Mouse (Mus musculus) liver, embryonic 13.5 days (tissue): ENCODE results near the gene Pde4dip. TPM values are rescaled to one million over a fixed set of nuclear protein-coding genes. Genes with fewer than 3 reads are reported as not detected.

Source experiments
- ATAC-seq: fragments of 200-750 bp; cut with Nextera tagmentation; 2 replicates; pipeline ENCODE4 v1.8.0; 2017; ENCODE audit warnings: low read depth, mild to moderate bottlenecking, moderate number of reproducible peaks, moderate library complexity
- DNase-seq: peaks from one replicate; pipeline ENCODE4 v3.0.0; 2022
- H3K27ac ChIP-seq: fragments of 300-500 bp; sonication (generic); 2 replicates; pipeline ENCODE4 v1.5.1; 2015; ENCODE audit warnings: moderate library complexity, mild to moderate bottlenecking, inconsistent platforms
- H3K27me3 ChIP-seq: fragments of 300-500 bp; sonication (generic); 2 replicates; pipeline ENCODE4 v1.6.1; 2015; ENCODE audit warnings: mild to moderate bottlenecking, inconsistent platforms
- H3K36me3 ChIP-seq: fragments of 300-500 bp; sonication (generic); 2 replicates; pipeline ENCODE4 v1.6.1; 2015; ENCODE audit warnings: mild to moderate bottlenecking, inconsistent platforms
- H3K4me1 ChIP-seq: fragments of 300-500 bp; sonication (generic); replicated peaks from 2 replicates; pipeline ENCODE4 v1.6.1; 2015; ENCODE audit warnings: inconsistent platforms
- H3K4me2 ChIP-seq: fragments of 300-500 bp; sonication (generic); 2 replicates; pipeline ENCODE4 v1.6.1; 2015; ENCODE audit warnings: inconsistent platforms, mild to moderate bottlenecking, moderate library complexity
- H3K4me3 ChIP-seq: fragments of 300-500 bp; sonication (generic); replicated peaks from 2 replicates; pipeline ENCODE4 v1.5.1; 2015; ENCODE audit warnings: mild to moderate bottlenecking, inconsistent platforms
- H3K9ac ChIP-seq: fragments of 300-500 bp; sonication (generic); 2 replicates; pipeline ENCODE4 v1.6.1; 2015; ENCODE audit warnings: mild to moderate bottlenecking, inconsistent platforms
- H3K9me3 ChIP-seq: fragments of 300-500 bp; sonication (generic); replicated peaks from 2 replicates; pipeline ENCODE4 v1.6.1; 2016; ENCODE audit warnings: inconsistent platforms
- WGBS: fragments of 180-500 bp; shearing (Covaris S2); methylation state at CpG from one replicate; pipeline ENCODE4 v1.1.7; 2015; ENCODE audit not compliant: insufficient replicate concordance; 5-methylcytosine and 5-hydroxymethylcytosine counted together
- polyA plus RNA-seq: library from polyadenylated mRNA; unstranded; fragments of >200 nt; fragmentation: Nextera tagmentation; extraction: Ambion mirVana; gene quantifications from 2 replicates; pipeline ENCODE4 v1.2.1, GENCODE M21; 2015

Pde4dip gene
- 5.8 and 7.5 TPM in 2 replicates for polyA plus RNA-seq

GRCm38 (mm10) chr3:97888168-97888901 is at the start of gene Pde4dip:
Gene Pde4dip (minus strand): TSS chr3:97888707.
- peak within 1 kb of the TSS; percentile 32 for H3K4me3 ChIP-seq
- no peak within 1 kb of the TSS for H3K9ac ChIP-seq
- H3K36me3 ChIP-seq: no peaks in the 10 kb centered on the region
- WGBS: 5% methylated on average over 44 of the region's 44 CpGs
- no peak within 1 kb of the TSS for H3K27ac ChIP-seq
- H3K27me3 ChIP-seq: peaks cover 49% of the 10 kb centered on the region
- peak within 1 kb of the TSS; percentile 51 for H3K4me2 ChIP-seq
- H3K9me3 ChIP-seq: no peaks in the 10 kb centered on the region
- ATAC-seq (no peak), DNase-seq (no peak)
- H3K4me1 ChIP-seq: no peaks in the 10 kb centered on the region; the same call in 1 of the 2 replicates

- H3K4me2 ChIP-seq: peak overlapping the region; percentile 40; the same call in 1 of the 2 replicates
- no peak overlapping the region for H3K27ac ChIP-seq
- ATAC-seq (no peak), DNase-seq (no peak)
- 49% methylated on average over 6 of the region's 6 CpGs for WGBS
- peaks cover 80% of the 10 kb centered on the region for H3K4me1 ChIP-seq
- H3K27me3 ChIP-seq: no peaks in the 10 kb centered on the region
- H3K36me3 ChIP-seq: no peaks in the 10 kb centered on the region
- no peaks in the 10 kb centered on the region for H3K9me3 ChIP-seq
- H3K4me3 ChIP-seq: no peak overlapping the region
- H3K9ac ChIP-seq: no peak overlapping the region
These were observed 49.4 kb upstream of the Pde4dip start for GRCm38 (mm10) chr3:97937945-97938266.

- H3K4me2 ChIP-seq: peak overlapping the region; percentile 40
- H3K9ac ChIP-seq: no peak overlapping the region
- ATAC-seq (no peak), DNase-seq (no peak)
- peak overlapping the region; percentile 59 for H3K27ac ChIP-seq
- no peak overlapping the region for H3K4me3 ChIP-seq
- H3K36me3 ChIP-seq: no peaks in the 10 kb centered on the region
- H3K27me3 ChIP-seq: no peaks in the 10 kb centered on the region
- H3K4me1 ChIP-seq: peaks cover 80% of the 10 kb centered on the region
- H3K9me3 ChIP-seq: no peaks in the 10 kb centered on the region
- WGBS: 19% methylated on average over 17 of the region's 17 CpGs
These were observed 48.8 kb upstream of the Pde4dip start for GRCm38 (mm10) chr3:97937068-97937944.

GRCm38 (mm10) chr3:97934331-97935300 is 46.1 kb upstream of the Pde4dip start:
- Histone ChIP-seq H3K9me3 (no peaks in the 10 kb centered on the region), H3K27ac (no peak overlapping the region), H3K4me1 (peaks cover 80% of the 10 kb centered on the region), H3K36me3 (no peaks in the 10 kb centered on the region), H3K4me2 (no peak overlapping the region), H3K4me3 (no peak overlapping the region), H3K27me3 (no peaks in the 10 kb centered on the region), H3K9ac (no peak overlapping the region)
- no peak for ATAC-seq
- WGBS: 68% methylated on average over 6 of the region's 6 CpGs
- DNase-seq: no peak

GRCm38 (mm10) chr3:97933811-97934210 is 45.3 kb upstream of the Pde4dip start:
- Histone ChIP-seq H3K27ac (no peak overlapping the region), H3K4me2 (peak overlapping the region; percentile 55; the same call in 1 of the 2 replicates), H3K4me1 (peaks cover 79% of the 10 kb centered on the region), H3K9me3 (no peaks in the 10 kb centered on the region), H3K9ac (no peak overlapping the region), H3K36me3 (no peaks in the 10 kb centered on the region), H3K4me3 (no peak overlapping the region), H3K27me3 (no peaks in the 10 kb centered on the region)
- DNase-seq (no peak), ATAC-seq (no peak)
- WGBS: 60% methylated on average over 5 of the region's 5 CpGs

GRCm38 (mm10) chr3:97933251-97933650 is 44.7 kb upstream of the Pde4dip start:
- Histone ChIP-seq H3K9ac (peak overlapping the region; percentile 60; the same call in 1 of the 2 replicates), H3K4me1 (peaks cover 75% of the 10 kb centered on the region), H3K27ac (no peak overlapping the region), H3K4me3 (no peak overlapping the region), H3K36me3 (no peaks in the 10 kb centered on the region), H3K27me3 (no peaks in the 10 kb centered on the region), H3K9me3 (no peaks in the 10 kb centered on the region), H3K4me2 (peak overlapping the region; percentile 55)
- 22% methylated on average over 6 of the region's 6 CpGs for WGBS
- ATAC-seq: no peak
- DNase-seq: no peak

GRCm38 (mm10) chr3:97932771-97933170 is 44.3 kb upstream of the Pde4dip start:
- H3K9ac ChIP-seq: peak overlapping the region; percentile 60; the same call in 1 of the 2 replicates

GRCm38 (mm10) chr3:97932131-97932530 is 43.6 kb upstream of the Pde4dip start:
- peak overlapping the region; percentile 35 for H3K4me3 ChIP-seq
- DNase-seq: no peak
- no peaks in the 10 kb centered on the region for H3K9me3 ChIP-seq
- 0 out of 2 replicates have a peak, but pooled peaks have one; percentile 2 for ATAC-seq
- H3K27ac ChIP-seq: no peak overlapping the region
- peak overlapping the region; percentile 60 for H3K9ac ChIP-seq
- H3K27me3 ChIP-seq: no peaks in the 10 kb centered on the region
- H3K4me1 ChIP-seq: peaks cover 74% of the 10 kb centered on the region
- peak overlapping the region; percentile 55 for H3K4me2 ChIP-seq
- 5% methylated on average over 10 of the region's 10 CpGs for WGBS
- no peaks in the 10 kb centered on the region for H3K36me3 ChIP-seq

More at GRCm38 (mm10) chr3:97932771-97933170, 44.3 kb upstream of the Pde4dip start:
- DNase-seq: no peak
- Histone ChIP-seq H3K4me1 (peaks cover 75% of the 10 kb centered on the region), H3K27ac (no peak overlapping the region), H3K9me3 (no peaks in the 10 kb centered on the region), H3K36me3 (no peaks in the 10 kb centered on the region), H3K4me3 (0 out of 2 replicates have a peak overlapping the region, but pooled peaks have one; percentile 35), H3K4me2 (peak overlapping the region; percentile 55), H3K27me3 (no peaks in the 10 kb centered on the region)
- WGBS: 20% methylated on average over 11 of the region's 11 CpGs
- ATAC-seq: no peak

GRCm38 (mm10) chr3:97931310-97931885 is 42.9 kb upstream of the Pde4dip start:
- no peak for ATAC-seq
- no peak for DNase-seq
- H3K4me1 ChIP-seq: peaks cover 73% of the 10 kb centered on the region
- no peak overlapping the region for H3K9ac ChIP-seq
- H3K9me3 ChIP-seq: no peaks in the 10 kb centered on the region
- H3K36me3 ChIP-seq: no peaks in the 10 kb centered on the region
- WGBS: 39% methylated on average over 7 of the region's 7 CpGs
- peak overlapping the region; percentile 55 for H3K4me2 ChIP-seq
- no peak overlapping the region for H3K4me3 ChIP-seq
- no peaks in the 10 kb centered on the region for H3K27me3 ChIP-seq
- no peak overlapping the region for H3K27ac ChIP-seq

GRCm38 (mm10) chr3:97930787-97931158 is 42.3 kb upstream of the Pde4dip start:
- ATAC-seq: no peak
- no peak overlapping the region; the same call in 1 of the 2 replicates for H3K9ac ChIP-seq
- DNase-seq: no peak
- H3K4me3 ChIP-seq: no peak overlapping the region
- H3K9me3 ChIP-seq: no peaks in the 10 kb centered on the region
- H3K27ac ChIP-seq: no peak overlapping the region
- WGBS: 75% methylated on average over 8 of the region's 8 CpGs
- no peaks in the 10 kb centered on the region for H3K36me3 ChIP-seq
- H3K4me1 ChIP-seq: peaks cover 73% of the 10 kb centered on the region
- no peaks in the 10 kb centered on the region for H3K27me3 ChIP-seq
- H3K4me2 ChIP-seq: no peak overlapping the region
